Mouse (Mus musculus): ENCODE results near the gene Tbx21.

Tbx21 gene

DNA sequence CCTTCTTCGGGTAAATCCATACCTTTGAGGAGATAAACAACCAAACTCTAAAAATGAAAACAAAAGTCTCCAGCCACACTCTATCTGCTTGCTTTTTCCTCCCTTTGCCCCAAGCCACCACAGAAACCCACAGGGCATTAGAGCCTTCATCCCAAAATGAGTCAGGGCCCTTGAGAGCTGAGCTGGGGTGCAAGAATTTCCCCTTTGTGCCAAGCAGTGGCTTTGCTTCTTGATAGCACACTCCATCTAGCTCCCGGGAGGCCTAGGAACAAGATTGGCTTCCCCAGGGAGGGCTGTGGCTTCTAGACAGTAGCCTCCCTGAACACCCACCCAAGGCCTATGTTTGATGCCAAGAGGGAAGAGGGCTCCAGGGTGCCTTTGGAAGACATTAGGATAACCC is 16.6 kb upstream of the Tbx21 start:
- no peak for DNase-seq (ENCODE audit: low read depth)

DNA sequence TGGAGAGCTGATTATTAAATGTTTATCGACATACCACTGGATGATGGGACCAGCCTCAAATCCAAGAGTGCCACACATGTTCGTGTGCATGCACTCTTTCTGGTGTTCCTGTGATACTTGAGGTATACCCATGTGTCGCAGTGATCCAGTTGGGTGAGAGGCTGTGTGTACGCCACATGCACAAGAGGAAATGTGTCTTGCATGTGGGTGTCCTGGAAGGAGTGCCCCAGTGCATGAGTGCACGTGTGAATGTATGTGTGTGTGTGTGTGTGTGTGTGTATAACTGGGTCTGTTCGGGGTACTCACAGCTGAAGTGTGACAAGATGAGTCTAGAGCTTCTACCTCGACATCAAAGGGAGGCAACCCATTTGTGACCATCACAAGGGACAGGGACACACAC is 15.2 kb upstream of the Tbx21 start:
- DNase-seq (ENCODE audit: low read depth) = no peak

DNA sequence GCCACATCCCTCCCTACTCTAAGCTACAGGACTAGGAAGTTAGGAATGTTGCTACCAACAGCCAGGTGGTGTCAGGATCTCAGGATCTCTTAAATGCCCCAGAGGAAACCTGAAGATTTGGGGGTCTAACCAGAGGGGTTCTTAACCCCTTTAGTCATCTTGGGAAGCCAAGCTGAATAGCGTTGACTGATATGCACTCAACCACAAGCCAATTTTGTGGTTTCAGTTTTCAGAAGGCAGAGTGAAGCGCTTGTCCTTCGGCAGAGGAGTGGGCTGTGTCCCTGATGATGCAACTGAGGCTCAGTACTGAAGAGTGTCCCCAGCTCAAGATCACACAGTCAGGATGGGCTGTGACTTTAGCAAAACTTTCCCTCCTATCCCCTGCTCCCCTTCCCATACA is 13.8 kb upstream of the Tbx21 start:
- DNase-seq (ENCODE audit: low read depth) = peak; percentile 39

DNA sequence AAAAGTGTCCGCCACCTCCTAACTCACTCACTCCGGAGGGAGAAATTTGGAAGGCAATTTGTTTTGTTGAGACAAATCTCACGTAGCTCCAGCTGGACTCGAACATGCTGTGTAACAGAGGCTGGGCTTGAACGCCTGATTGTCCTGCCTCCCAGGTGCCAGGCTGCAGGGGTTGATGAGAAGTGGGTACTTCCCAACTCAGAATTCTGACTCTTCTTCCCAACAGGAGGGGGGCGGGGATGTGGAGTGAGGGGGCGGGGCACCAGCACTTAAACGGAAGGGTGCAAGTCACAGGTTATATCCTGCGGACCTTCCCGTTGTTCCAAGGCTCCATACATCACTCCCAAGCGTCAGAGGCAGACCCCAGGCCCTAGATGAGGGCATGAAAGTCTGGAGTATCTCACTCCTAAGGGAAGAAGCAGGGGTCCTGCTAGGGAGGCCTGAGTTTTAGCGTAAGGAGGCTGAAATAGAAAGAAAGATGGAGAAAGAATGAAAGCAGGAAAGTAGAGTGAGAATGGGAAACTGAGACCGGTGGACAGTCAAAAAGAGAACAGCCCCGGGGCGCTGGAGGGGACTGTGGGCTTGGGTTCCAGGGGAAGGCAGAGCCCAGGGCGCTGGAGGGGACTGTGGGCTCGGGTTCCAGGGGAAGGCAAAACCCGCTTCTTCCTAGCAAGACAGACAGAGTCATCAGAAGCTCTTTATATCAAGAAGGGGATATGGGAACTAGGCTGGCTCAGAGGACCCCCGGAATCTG is 12.5 kb upstream of the Tbx21 start:
- DNase-seq (ENCODE audit: low read depth) = no peak

DNA sequence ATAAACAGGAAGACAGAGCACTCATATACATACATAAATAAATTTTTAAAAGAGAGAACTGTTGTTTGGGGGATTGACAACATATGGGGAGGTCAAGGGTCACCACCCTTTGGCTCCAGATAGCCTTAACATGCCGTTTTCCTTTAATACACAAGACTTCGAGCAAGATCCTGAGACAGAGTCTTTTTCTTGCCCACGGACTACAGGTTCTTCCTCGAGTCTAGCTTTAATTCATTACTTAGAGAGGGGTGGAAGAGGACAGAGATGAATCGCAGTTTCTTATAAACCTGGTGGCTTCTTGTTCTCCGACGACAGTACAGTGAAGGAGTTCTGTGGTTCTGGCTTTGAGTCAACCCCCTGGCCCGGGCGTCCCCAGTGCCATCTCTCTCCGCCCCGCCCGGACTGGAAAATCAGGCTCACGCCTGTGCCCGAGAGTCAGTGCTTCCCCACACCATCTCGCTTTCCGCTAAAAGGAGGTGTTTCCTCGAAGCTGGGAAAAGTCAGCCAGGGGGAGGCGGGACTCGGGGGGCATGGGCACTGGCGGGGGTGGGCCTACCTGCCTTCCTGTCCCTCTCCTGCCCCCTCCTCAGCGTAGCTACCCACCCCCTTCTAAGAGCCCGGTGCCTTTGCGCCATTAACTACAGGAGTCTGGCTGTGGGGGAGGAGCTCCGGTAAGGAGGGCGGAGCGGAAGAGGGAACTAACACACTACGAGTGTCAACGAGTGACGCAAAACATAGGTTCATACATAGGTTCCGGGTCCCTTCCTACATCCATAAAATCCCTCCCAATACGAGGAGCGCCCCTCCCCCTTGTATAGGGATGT is 11.7 kb upstream of the Tbx21 start:
- DNase-seq (ENCODE audit: low read depth) = no peak

DNA sequence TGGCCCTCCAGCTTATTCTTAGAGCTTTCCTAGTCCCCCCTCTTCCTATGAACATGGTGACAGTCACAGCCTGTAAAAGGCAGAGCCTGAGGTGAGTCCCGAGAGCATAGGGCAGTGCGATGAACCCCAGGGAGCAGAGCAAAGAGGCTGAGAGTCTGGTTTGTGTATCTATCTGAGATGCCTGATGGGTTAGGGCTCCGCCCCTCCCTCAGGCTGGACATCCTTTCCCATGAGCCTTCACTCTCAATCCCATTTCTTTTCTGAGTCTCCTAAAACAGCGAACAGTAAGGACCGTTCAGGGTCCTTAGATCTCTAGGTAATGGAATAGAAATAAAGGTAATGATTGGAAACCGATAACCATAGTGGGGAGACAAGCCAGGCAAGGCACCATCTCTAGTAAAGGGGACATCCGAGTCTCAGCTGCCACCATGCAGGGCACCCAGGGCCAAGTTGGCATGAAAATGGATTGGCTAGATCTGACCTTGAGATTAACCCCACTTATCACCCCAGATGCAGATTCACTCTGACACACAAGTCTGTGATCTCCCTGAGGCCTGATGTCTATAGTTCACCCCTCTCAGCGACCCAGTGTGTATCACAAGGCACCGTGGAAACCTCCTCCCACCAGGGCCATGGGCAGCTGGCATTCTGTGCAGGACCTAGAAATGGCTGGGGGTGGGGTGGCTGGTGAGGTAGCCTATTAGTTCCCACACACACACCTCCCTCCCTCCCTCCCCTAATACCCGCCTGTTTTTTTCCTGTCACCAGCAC is 9.3 kb upstream of the Tbx21 start:
- no peak for DNase-seq (ENCODE audit: low read depth)

DNA sequence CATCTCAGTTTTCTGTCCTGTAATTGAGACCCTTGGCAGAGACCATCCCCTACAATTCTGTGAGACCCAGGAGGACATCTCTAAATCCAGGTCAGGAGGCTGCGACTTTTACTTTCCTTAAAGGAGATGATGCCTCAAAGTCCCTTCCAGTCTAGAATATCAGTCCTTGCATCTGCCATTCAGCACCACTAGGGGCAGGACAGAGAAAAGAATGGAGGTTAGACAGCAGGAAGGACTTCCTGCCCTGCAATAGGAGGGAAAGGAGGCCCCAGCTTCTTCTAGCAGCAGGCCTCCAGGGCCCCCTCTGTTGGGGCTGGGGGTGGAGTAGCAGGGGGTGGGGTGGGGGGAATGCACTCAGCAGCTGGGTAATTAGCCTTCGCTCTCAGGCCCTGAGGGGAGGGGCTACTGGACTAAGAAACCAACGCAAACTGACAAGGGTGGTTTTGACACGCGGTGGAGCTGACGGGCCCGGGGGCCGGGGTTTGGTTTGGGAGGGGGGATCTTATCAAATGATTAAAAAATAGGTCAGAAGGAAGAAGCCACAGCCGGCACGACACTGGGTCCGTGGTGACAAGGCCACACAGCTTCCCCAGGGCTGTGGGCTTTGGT is 8.3 kb upstream of the Tbx21 start:
- peak; percentile 50 for DNase-seq (ENCODE audit: low read depth)

DNA sequence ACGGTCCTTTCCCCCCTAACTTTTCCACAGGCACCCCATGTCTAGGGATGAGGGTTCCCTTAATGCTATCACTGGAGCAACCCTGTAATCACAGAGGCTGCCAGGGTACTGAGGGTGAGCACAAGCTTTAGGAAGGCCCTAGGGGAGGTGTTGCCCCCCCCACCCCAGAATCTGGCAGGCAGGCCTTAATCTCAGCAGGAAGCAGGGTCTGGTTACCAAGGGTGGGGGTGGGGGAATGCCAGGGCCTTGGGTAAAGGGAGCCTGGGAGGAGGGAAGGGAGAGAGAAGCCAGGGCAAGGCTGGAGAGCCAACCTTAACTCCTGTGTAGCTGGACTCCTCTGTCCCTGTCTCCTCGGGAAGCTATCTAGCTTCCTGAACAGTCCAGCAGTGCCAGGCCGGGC is 5.5 kb upstream of the Tbx21 start:
- DNase-seq (ENCODE audit: low read depth) = no peak

DNA sequence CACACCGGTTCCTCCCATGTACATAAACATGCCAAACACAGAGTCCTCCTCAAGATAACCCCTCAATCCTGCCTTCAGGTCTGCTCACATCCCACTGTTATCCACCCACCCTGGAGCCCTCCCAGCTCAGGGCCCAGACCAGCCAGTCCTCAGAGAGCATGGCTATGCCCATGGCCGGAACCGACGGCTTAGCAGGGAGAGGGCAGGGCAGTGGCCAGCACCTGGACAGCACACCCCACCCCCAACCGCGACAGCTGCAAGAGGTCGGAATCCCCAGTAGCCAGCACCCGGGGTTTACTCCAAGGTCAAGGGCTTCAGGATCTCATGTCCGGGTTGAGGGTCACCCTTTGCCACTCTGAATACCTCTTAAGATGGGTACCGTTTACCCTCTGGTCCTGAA is 5.1 kb upstream of the Tbx21 start:
- no peak for DNase-seq (ENCODE audit: low read depth)

DNA sequence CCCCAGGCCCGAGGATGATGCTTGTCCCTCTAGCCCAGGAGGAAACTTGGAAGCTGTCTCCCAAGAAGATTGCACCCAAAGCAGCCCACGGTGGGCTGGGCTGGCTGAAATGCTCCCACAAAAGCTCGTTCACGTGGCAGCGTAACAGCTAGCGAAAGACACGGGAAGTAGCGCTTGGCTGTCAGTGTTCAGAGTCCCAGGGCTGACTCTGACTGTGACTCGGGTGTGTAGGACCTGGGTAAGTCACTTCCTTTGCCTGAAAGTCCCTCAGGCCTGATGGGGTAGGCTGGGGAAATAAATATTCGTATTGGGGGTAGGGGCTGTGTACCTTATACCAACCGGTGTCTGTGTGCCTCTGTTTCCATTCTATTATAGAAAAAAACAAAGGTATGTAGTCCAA is 666 bp upstream of the Tbx21 start:
- DNase-seq (ENCODE audit: low read depth) = no peak

DNA sequence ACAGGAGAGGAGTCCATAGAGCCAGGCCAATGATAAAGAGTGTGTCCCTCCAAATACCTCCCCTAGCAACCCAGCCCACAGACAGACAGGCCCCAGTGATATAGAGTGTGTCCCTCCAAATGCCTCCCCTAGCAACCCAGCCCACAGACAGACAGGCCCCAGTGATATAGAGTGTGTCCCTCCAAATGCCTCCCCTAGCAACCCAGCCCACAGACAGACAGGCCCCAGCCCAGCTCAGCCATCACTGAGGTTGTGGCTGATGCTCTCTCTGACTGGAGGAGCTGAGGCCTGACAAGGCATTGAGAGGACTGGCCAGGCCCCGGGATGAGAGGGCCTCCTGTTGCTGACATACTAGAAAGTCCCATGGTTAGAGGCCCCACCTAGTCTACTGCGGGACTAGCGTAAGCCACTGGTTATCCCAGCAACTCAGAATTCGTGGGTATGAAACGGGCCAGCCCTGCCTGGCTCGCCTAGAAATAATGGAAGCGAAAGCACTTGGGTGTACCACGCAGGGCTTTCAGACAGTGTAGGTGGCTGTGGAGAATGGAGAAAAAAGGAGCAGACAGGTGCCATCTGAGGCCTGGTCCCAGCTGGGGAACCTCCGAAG is 2.5 kb downstream of the Tbx21 start:
- DNase-seq (ENCODE audit: low read depth) = no peak

DNA sequence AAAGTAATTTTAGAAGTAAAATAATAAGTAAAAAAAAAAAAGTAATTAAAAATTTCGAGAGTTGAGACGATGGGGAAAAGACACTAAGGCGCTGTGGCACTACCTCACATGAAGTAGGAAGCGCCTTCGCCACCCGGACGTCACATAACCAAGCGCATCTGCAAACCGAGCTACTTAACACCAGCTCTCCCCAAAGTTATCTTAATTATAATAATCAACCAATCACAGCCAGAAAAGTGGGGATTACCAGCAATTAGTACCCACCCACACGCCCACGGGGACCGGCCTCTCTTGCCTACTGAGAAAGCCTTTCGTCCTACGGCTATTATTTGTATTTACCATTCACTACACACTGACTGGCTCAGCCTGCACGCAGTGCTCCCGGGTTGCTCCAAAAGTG is 6.2 kb downstream of the Tbx21 start:
- DNase-seq (ENCODE audit: low read depth) = no peak

DNA sequence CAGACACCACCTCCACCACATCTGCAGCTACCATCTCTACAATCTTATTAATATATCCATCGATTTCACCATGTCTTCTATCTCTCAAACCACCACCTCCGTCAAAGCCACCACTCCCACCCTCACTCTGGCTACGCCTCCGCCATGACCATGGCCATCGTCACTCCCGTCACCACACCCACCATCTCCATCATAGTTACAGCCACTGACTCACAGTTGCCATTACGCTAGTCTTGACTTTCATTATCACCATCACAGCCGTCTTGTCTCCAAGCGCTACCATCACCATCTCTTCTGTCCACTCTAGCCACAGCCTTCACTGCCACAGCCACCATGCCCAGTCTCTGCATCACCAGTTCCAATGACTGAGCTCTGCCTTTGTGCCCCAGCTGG is 11.0 kb downstream of the Tbx21 start:
- DNase-seq (ENCODE audit: low read depth) = peak; percentile 30

DNA sequence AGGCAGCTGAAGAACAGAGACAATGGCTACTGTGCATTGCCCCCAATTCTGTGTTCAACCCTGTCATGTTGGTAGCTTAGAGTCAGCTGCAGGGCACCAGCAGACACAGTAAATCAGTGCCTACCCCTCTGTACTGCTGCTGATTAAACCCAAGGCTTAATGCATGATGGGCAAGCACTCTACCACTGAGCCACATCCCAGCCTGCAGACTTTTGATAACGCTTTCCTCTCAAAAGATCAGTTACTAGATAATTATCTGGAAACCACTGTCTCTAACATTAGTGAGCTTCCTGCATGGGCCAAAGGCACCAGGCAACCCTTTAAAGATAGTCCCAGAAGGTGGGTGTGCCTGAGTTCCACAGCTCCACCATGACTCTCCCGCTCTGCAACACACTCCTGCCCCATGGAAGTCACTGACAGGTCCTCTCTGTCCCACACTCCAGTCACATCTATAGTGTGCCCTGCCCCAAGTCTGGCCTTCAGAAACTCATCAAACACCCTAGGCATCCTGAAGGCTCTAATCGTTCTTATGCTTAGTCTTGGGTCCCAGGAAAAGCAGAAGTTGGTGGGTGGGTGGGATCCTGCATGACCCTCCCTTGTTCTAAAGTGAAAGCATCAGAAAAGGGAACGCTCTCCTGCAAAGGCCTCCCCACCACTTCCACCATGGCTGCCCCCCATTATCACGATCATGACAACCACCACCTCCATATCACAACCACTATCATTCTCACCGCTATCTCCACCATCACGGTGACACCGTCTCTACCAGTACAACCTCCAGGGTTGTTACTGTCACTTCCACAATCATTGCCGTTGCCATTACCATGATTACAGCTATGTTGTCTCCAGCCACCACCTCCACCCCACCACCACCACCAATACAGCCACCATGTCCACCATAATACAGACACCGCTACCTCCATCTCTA is 11.7 kb downstream of the Tbx21 start:
- DNase-seq (ENCODE audit: low read depth) = peak; percentile 96

DNA sequence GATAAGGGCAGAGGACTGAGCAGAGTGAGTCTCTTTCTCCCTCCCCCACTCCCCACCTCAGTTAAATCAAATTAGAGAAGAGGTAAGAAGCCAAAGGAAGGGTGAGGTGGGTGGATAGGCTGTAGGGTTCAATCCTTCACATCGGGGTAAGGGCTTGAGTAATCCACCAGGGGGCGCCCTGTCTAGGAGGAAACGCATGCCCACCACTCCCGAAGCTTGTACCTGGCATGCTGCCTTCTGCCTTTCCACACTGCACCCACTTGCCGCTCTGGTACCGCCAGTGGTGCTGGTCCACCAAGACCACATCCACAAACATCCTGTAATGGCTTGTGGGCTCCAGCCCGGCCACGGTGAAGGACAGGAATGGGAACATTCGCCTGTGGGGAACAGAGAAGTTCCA is 13.4 kb downstream of the Tbx21 start:
- DNase-seq (ENCODE audit: low read depth) = peak; percentile 72

DNA sequence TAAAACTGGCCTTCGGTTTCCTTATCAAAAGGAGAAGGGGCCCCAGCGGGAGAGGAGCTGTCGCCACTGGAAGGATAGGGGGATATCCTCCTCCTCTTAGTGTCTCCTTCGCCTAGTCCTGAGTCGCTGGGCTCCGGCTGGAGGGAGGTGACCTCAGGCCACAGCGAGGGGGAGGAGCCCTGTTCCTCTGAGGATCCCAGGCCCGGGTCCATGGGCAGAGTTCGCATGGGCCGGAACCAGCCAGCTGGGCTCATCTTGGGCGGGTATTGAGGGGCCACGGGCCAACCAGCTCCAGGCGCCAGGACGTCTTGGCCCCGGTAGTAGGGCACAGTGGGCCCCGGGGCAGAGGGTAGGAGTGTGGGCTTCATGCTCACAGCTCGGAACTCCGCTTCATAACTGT is 16.3 kb downstream of the Tbx21 start:
- no peak for DNase-seq (ENCODE audit: low read depth)

DNA sequence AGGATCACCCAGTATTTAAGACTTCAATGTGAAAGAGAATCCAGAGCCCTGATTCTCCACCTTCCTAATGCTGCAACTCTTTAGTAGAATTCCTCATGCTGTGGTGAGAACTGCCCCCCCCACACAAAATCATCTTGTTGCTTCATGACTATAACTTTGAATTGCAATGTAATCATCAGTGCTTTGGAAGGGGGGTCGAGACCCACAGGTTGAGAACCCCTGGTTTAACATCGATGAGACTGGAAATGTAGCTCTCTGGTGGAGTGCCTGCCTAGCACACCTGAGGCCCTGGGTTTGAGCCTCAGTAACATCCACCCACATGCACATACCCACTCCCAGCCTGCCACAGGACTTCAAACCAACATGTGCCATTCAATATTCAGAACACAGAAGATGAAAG is 20.5 kb downstream of the Tbx21 start:
- DNase-seq (ENCODE audit: low read depth) = no peak

DNA sequence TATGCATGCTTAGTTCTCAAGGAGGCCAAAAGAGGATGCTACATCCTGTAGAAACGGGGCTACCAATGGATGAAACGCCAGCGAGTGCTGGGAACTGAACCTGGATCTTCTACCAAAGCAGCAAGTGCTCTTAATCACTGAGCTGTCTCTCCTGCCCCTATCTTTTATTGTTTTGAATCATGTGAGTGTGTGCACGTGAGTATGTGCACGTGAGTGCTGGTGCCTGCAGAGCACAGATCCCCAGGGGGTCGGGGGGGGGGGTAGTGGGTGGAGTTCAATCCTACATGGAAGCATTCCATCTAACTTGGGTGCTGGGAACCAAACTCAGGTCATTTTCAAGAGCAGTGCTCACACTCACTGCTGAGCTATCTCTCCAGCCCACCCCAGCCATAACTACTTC is 28.8 kb downstream of the Tbx21 start:
- no peak for DNase-seq (ENCODE audit: low read depth)

DNA sequence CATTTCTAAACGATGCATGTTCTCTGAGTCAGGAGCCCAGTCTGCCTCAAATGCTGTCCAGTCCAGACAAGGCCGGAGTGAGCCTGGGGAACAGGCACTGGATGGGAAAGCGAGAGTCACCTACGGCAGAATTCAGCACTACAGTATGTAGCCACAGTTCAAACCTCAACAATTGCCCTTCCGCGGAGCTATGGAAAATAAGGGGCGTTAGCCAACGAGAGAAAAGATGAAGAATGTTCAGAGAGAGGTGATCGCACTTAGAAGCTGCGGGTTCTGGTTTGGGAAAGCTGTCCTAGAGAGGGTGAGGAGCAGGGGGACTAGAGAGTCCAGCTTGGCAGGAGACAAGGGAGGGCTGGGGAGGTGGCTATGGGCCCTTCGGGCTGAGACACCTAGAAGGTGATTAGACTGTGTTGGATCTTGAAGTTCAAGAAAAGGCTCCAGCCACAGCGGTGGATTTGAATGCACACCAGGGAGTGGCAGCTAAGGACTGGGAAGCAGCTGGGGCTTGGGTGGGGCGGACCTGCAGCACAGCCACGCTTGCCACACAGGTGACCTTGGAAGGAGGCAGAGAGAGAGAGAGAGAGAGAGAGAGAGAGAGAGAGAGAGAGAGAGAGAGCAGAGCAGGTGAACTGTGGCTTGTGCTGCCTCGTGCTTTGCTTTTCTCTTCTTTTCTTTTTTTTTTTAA is 30.2 kb downstream of the Tbx21 start:
- no peak for DNase-seq (ENCODE audit: low read depth)

DNA sequence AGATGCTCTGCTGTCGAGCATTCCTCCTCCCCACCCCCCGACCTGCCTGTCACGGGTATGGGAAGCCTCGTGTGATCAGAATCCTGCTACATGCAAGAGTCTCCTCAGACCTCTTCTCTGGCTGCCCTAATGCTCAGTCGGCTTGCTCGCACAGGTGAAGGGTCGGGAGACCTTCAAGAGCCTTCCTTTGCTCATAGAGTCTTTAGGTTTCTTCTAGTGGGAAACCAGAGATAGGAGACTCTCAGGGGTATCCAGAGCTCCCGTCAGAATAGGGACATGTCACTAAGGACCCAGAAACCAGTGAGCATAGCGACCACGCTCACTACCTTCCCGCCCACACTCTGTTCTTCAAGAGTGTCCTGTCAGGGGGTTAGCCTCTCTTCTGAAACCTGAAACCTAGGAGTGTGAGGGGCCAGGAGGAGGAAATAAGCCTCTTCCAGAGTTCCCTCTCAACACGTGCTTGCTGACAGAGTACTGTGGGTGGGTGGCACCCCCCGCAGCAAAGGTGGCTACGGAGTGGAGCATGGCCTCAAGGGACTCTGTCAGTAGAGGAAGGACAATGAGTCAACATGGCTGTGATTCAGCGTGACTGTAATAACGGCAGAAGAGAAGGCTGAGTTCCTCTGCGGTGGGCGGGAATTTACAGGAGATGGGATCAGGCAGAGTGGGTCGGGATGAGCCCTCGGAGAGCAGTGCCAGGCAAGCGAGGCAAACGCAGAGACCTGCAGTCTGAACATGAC is 31.6 kb downstream of the Tbx21 start:
- peak; percentile 75 for DNase-seq (ENCODE audit: low read depth)

Data from 416B (cell line).